Mouse (Mus musculus) left cerebral cortex, adult 18-20 months (tissue): ENCODE data around the gene Zg16. TPM values are rescaled to one million over a fixed set of nuclear protein-coding genes. Genes with fewer than 3 reads are reported as not detected.
A peak's percentile ranks its signal among the peaks of the same experiment; 100 is the strongest.
"Not testable (repeated sequence)": the region's sequence is repeated elsewhere in the genome, so short reads cannot be mapped to it uniquely, and the experiment has no call there.

Experiments
- DNase-seq, 2 experiments: peaks; one replicate each; pipeline ENCODE4 v3.0.0; 2021 to 2022; ENCODE audit warnings: low spot score in 2 of 2, mixed read lengths in 1 of 2
- total RNA-seq, 2 experiments: library from RNA; stranded (reverse); gene quantifications; 2 replicates each; pipeline ENCODE4 v1.2.3; 2021

Zg16 gene
- total RNA-seq, 2 experiments from 2014 or later: not detected

GRCm38 (mm10) chr7:127104560-127105332, 17.6 kb upstream of the Zg16 start:
- DNase-seq: peak; percentile 76 to 80

- DNase-seq: no peak
Measured at GRCm38 (mm10) chr7:127103960-127104359, 16.8 kb upstream of the Zg16 start.

GRCm38 (mm10) chr7:127102148-127102547, 15.0 kb upstream of the Zg16 start:
- DNase-seq: no peak

GRCm38 (mm10) chr7:127101451-127102016, 14.4 kb upstream of the Zg16 start:
- DNase-seq: no peak

GRCm38 (mm10) chr7:127099528-127099927, 12.4 kb upstream of the Zg16 start:
- no peak for DNase-seq

- no peak for DNase-seq
Measured at GRCm38 (mm10) chr7:127098950-127099349, 11.8 kb upstream of the Zg16 start.

- no peak for DNase-seq
Measured at GRCm38 (mm10) chr7:127098521-127098920, 11.4 kb upstream of the Zg16 start.

- DNase-seq: no peak
Measured at GRCm38 (mm10) chr7:127096456-127096855, 9.3 kb upstream of the Zg16 start.

GRCm38 (mm10) chr7:127093914-127094313, 6.8 kb upstream of the Zg16 start:
- no peak for DNase-seq

GRCm38 (mm10) chr7:127091114-127091896, 4.2 kb upstream of the Zg16 start, which contains the start of gene AI467606:
Gene AI467606 (plus strand): TSS chr7:127091359.
- no peak for DNase-seq

GRCm38 (mm10) chr7:127090154-127091113, 3.3 kb upstream of the Zg16 start:
- DNase-seq: no peak

- DNase-seq: no peak
Measured at GRCm38 (mm10) chr7:127088901-127089845, 2.0 kb upstream of the Zg16 start.

- no peak for DNase-seq
Measured at GRCm38 (mm10) chr7:127088083-127088482, 955 bp upstream of the Zg16 start.

- not testable (repeated sequence) for DNase-seq
Measured at GRCm38 (mm10) chr7:127085751-127086150, 1.4 kb downstream of the Zg16 start.

GRCm38 (mm10) chr7:127084794-127085193, 2.3 kb downstream of the Zg16 start:
- no peak for DNase-seq

GRCm38 (mm10) chr7:127083689-127084088, 3.4 kb downstream of the Zg16 start:
- no peak for DNase-seq

GRCm38 (mm10) chr7:127082995-127083394, 4.1 kb downstream of the Zg16 start:
- DNase-seq: no peak

- DNase-seq: no peak
Measured at GRCm38 (mm10) chr7:127082271-127082670, 4.9 kb downstream of the Zg16 start.

GRCm38 (mm10) chr7:127080045-127080444, 7.1 kb downstream of the Zg16 start:
- no peak for DNase-seq

- no peak for DNase-seq
Measured at GRCm38 (mm10) chr7:127077692-127078091, 9.4 kb downstream of the Zg16 start.
